Mouse (Mus musculus): ENCODE data around the gene Nqo1. TPM values are rescaled to one million over a fixed set of nuclear protein-coding genes. Genes with fewer than 3 reads are reported as not detected.

The Nqo1 gene
- total and polyA plus RNA-seq, 3 experiments: 36.7 to 58.2 (median 43.5) TPM

GRCm38 (mm10) chr8:107370311-107370710 lies 32.7 kb downstream of the Nqo1 start:
- Histone ChIP-seq H3K27ac (no peak overlapping the region), H3K9ac (ENCODE audit: low read depth, low read length) (no peak overlapping the region), H3K27me3 (ENCODE audit: control insufficient read depth, insufficient read depth, low read length) (no peaks in the 10 kb centered on the region), H3K79me2 (replicated peaks; ENCODE audit: control insufficient read depth, insufficient read depth, low read length) (no peaks in the 10 kb centered on the region), H3K4me1 (ENCODE audit: control insufficient read depth, insufficient read depth, low read length) (no peaks in the 10 kb centered on the region), H3K4me3 (no peak overlapping the region), H3K36me3 (ENCODE audit: control insufficient read depth, insufficient read depth, low read length) (peaks cover 12% of the 10 kb centered on the region)
- no peak for DNase-seq
- intact Hi-C loops (cut with DNase I): no loop called here
- WGBS: 75% methylated on average over 4 of the region's 4 CpGs
- TF ChIP-seq EP300 (IDR thresholded peaks at IDR 0.05; ENCODE audit: insufficient read depth, low read depth, low read length) (no peak), POLR2A (IDR thresholded peaks at IDR 0.05; ENCODE audit: insufficient read depth, low read depth, low read length) (no peak), CTCF (IDR thresholded peaks at IDR 0.05) (no peak)

Other genes with a start within 250 kb of the Nqo1 start
- 10 to 100 TPM; 22.5 to 25.0 TPM for gene Nfat5, start 109.7 kb downstream of the Nqo1 start, total RNA-seq (2021)
- gene Nfat5, start 109.7 kb downstream of the Nqo1 start, polyA plus RNA-seq (2012; rRNA removed): 12.5 and 25.4 TPM in 2 replicates
- gene Nob1, start 21.8 kb upstream of the Nqo1 start, total RNA-seq (2021): 10 to 100 TPM; 21.5 to 22.0 TPM
- 21.7 and 30.6 TPM in 2 replicates for gene Nob1, start 21.8 kb upstream of the Nqo1 start, polyA plus RNA-seq (2012; rRNA removed)
- gene Wwp2, start 33.2 kb upstream of the Nqo1 start, total RNA-seq (2021): 10 to 100 TPM; 20.5 to 31.5 TPM
- 18.7 and 21.8 TPM in 2 replicates for gene Wwp2, start 33.2 kb upstream of the Nqo1 start, polyA plus RNA-seq (2012; rRNA removed)
- 100 to 1,000 TPM in 1 of 2 experiments, 10 to 100 TPM in 1; 91.2 to 101 TPM for gene Psmd7, start 185.3 kb upstream of the Nqo1 start, total RNA-seq (2021)
- gene Psmd7, start 185.3 kb upstream of the Nqo1 start, polyA plus RNA-seq (2012; rRNA removed): 55.3 and 80.8 TPM in 2 replicates

Data from heart, adult 2 months (tissue).